Mouse (Mus musculus) spleen, embryonic (tissue): ENCODE data around the gene Kif3b.

Source experiments
- CTCF ChIA-PET: fragments of 350-600 bp; sonication (Branson Sonifier 250); formaldehyde crosslinking; loops from one replicate; lab custom pipeline; 2022; lab: Charles Lee

The Kif3b gene

DNA sequence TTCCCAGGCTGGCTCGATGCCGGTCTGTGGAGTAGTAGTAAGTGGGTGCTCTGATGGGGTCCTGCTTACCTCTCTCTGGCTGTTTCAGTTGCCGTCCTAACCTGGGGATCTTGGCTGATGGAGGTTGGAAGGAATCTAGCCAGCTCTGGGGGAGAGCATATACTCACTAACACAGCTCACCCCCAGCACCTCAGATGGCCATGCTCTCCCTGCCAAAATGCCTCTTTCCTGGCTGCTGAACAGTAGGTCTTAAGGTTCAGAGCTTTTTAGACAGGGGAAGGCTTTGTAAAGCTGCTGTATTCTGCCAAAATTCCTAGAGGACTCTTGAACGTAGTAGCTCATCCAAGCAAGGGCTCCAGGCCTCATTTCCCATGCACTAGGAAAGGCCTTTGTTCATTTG, 6.6 kb downstream of the Kif3b start:
- CTCF ChIA-PET: no interaction called here

DNA sequence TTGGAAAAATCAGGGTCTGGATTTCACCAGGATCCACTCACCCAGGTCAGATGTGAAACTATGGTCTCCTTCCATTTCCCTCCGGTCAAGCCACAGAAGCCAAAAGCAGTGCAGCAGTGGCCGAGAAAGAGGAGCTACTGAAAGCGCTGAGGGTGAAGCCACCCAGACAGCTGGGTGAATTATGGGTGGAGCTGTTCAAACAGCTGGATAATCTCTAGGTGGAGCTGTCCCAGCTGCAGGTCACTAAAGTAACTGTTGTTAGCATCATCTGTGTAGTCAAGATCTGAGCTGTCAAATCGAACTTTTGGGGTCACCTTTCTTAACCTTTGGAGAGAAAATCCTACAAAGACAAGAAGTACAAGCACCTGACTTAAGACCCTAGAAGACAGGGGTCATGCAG, 7.2 kb downstream of the Kif3b start:
- CTCF ChIA-PET: interaction anchor here (1.1 kb wide), 1 partner anchor 15 kb away, joined by 3 read pairs; no protein-coding TSS in a partner anchor

DNA sequence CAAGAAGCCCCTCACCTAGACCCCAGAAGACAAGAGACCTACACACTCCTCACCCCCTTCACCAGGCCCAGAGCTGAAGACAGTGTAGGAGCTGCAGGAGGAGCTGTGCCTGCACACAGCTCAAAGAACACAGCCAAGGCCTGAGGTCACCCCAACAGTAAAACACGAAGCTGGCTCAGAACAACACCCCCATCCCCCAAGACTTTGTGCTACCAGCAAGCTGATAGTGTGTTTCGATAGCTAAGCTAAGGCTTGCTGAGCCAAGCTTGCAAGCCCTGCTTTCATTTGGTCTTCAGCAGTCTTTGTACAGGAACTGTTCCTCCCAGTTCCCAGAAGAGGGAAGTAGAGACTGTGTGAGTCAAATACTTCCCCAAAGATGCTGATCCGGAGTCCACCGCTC, 7.7 kb downstream of the Kif3b start:
- CTCF ChIA-PET: interaction anchor here (1.1 kb wide), 1 partner anchor 16 kb away, joined by 3 read pairs; no protein-coding TSS in a partner anchor

DNA sequence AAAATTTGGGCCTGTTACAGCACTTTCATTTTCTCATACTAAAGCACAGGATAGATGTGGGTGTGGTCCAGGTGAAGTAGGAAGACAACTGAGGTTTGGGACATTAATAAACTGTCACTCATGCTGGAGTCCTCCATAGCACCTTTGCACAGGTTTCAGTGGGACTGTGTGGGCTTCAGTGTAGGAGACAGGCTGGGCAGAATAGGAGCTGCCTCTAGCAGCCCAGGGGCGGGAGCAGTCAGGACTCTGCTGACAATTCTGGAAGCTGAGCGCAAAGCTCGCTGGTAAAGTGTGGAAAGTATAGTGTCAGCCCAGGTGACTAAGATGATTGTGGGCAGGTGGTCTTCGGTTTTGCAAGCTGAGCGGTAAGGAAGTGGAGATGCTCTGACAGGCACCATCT, 9.9 kb downstream of the Kif3b start:
- CTCF ChIA-PET: no interaction called here

DNA sequence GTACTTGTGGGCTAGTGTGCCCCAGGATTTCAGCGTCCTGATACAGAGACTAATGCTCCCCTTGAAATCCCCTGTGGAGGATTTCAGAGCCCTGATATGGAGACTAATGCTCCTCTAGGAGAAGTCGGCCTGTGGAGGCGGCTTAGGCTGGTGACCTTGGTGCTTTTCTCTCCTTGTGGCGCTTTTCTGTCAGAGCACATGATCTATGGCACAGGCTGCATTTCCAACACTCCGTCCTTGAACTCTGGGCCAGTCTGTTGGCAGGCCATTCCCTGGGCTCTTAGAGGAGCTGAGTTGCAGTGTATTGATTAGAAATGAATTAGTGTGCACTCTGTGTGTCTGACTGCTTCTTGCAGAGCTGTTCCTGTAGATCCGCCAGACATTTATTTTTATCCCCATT, 14.0 kb downstream of the Kif3b start:
- CTCF ChIA-PET: no interaction called here

DNA sequence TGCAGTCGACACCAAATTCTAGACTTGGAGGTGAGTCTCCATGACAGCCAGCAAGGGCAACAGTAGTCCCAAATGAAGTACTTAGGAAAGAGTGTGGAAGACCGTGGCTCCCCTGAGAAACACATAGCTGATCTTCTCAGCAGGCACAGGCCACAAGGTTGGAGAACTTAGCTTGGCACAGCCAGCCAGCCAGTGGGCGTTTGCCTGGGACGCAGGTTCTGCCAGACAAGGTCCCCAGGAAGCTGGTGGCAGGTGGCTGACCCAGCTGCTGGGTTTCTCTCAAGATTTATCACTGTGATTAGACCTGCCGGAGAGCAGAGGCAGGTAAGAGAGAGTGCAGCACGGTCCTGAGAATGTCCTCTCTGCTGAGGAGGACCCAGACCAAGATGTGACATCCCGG, 17.4 kb downstream of the Kif3b start:
- CTCF ChIA-PET: interaction anchor here (0.7 kb wide), 1 partner anchor 68 kb away, joined by 6 read pairs; no protein-coding TSS in a partner anchor

DNA sequence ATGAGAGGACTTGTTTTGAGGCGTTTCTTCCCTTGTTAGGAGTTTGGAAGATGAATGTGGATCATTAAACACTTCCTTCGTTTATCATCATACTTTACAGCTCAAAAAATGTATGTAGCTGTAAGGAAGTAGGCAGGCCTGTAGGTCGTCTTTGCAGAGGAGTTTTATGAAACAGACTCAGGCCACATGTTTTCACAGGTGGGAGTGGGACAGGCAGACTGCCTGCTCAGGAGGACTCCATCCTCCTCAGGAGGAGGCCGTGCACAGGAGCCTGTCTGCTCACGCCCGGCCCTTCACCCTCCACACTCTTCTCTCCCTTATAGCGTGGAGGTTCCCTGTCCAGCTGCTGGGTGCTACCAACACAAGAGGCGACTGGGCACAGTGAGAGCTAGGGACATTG, 17.9 kb downstream of the Kif3b start:
- CTCF ChIA-PET: no interaction called here

DNA sequence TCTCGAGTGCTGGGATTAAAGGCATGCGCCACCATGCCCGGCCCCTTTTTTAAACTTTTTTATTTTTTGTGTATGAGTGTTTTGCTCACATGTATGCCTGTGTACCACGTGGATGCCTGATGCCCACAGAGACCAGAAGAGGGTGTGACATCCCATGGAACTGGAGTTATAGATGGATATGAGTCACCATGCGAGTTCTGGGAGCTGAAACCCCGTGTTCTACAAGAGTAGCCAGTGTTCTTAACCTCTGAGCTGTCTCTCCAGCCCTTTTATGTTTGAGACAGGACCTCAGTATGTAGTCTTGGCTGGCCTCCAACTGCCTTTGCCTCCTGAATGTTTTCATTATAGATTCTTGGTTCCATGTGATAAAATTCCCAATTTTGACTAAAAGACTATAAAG, 19.0 kb downstream of the Kif3b start:
- CTCF ChIA-PET: no interaction called here

DNA sequence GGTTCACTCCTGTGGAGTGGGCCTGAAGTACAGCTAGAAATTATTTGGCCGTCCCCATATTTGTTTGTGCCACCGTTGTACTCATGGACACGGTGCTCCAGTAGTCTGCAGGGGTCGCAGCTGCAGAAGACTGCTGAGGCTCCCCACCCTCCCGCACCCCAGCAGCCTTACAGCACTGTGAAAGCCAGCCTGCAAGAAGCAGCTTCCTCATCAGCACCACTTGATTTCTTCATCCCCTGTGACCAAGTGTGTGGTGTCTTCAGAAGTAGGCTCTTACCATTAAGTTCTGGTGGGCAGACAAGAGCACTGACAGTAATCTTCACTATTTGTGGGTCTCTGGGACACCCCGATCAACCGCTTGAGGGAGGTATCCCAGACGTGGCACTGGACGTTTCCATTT, 21.7 kb downstream of the Kif3b start:
- CTCF ChIA-PET: no interaction called here

DNA sequence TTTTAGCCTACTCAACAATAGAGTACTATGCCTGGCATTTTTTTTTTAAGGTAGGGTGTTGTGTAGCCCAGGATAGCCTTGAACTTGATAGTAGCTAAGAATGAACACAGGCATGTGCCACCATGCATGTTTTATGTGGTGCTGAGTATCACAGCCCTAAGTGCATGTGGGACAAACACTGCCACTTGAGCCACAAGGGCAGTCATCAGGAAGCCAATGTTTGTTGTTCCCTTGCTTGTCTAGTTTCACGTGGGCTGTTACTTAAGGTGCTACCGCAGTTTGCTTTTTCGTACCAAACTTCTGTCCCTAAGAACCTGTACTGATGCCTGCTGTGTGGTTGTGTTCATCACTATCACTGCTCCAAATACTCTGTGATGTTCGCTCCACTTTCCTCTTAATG, 27.2 kb downstream of the Kif3b start:
- CTCF ChIA-PET: no interaction called here

DNA sequence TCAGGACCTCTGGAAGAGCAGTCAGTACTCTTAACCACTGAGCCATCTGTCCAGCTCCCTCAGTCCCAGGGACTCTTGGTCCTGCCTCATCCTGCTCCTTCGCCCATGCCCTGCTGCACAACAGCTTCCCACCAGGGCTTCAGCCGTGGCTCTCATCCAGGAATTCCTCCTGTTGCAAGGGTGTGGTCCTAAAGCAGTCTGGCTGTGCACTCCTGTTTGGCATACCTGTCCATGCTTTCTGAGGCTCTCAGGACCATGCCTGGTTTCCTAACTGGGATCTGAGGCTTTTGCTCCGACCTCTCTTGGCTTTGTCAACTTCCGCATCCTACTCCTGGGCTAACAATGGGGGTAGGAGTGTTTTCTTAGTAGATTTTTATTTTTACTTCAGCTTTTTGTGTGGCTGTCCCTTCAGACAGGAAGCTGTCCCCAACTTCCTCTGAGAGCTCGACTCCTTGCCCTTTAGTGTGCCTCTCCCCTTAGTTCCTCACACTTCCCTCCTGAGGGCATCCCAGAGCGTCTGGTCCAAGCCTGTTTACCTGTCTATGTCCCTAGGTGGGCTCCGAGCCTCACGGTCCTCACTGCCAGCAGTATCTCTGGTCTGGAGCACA, 27.9 kb downstream of the Kif3b start:
- CTCF ChIA-PET: no interaction called here

DNA sequence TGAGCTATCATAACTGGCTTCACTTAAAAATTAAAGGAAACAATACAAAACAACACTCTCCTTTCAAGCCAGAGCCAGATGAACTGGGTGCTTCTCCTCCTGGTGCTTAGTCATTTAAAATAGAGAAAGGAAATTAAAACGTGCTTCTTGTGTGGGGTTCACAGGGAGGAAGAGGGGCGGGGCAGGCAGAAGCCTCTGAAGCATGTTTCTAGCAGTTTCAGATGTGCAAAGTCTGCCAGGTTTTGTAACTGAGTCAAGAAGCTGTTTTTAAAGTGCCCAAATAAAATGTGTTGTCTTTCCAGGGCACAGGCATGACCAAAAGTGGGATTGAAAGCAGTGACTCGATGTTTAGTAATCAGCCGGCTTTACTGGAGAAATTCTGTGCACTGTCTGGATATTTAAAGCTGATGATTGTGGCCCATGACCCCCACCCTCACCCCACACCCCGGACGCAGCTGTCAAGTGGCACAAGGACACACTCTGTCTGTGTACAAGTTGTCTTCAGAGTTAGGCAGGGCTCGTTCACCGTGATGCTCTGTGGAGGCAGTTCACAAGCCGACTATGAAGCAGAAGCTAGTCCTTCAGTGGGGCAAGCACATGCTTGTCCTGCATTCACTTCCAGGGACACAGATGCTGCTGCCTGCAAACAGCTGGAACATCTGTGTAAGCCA, 34.6 kb downstream of the Kif3b start:
- CTCF ChIA-PET: no interaction called here

DNA sequence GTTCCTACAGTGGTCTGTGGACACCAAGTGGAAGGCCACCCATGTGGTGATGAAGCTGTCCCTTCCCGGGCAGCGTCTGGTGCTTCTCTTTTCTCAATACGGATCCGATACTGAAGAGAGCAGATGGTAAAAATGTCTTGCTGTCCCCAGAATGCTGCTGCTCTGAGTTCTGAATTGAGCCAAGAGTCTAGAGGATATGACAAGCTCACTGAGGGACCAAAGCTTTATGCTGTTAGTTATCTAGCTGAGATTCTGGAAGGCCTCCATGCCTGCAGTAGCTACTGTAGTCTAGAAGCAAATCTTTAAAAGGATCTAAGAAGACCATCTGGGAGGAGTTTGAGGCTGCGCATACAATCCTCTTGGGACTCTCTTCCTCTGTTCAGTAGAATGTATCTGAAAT, 41.1 kb downstream of the Kif3b start:
- CTCF ChIA-PET: interaction anchor here (0.6 kb wide), 1 partner anchor 19 kb away, joined by 3 read pairs; no protein-coding TSS in a partner anchor

DNA sequence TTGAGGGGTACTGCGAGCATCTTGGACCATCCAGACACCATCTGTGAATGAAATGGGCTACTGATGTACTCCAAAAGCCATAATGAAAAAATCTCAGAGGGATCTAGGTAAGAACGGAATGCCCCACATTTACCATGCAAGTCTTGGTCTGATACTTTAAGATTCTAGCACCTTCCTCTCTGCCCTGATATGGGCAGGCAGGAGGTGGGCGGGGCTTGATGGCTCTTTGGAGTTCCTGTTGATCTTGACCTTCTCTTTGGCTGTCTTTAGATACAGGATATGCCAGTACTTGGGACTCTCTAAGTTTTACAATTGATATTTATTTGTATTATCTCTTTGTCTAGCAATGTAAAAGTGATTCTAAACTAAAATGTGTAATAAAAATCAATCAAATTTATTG, 41.8 kb downstream of the Kif3b start:
- CTCF ChIA-PET: interaction anchor here (0.6 kb wide), 1 partner anchor 19 kb away, joined by 3 read pairs; no protein-coding TSS in a partner anchor

DNA sequence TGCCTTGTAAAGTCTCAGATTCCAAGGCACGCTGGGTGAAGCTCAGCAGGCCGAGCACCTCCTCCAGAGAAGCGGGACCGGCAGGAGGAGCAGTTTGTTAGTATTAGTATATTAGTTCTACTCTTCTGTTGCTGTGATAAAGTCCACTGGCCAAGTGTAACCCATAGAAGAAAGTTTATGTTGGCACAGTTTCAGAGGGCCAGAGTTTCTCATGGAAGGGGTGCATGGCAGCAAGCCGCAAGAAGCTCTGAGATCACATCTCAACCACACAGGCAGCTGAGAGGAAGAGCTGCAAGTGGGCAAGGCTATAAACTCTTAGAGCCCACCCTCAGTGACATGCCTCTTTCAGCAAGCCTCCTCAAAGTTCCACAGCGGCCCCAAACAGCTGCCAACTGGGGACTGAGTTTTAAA, 42.6 kb downstream of the Kif3b start:
- CTCF ChIA-PET: no interaction called here

DNA sequence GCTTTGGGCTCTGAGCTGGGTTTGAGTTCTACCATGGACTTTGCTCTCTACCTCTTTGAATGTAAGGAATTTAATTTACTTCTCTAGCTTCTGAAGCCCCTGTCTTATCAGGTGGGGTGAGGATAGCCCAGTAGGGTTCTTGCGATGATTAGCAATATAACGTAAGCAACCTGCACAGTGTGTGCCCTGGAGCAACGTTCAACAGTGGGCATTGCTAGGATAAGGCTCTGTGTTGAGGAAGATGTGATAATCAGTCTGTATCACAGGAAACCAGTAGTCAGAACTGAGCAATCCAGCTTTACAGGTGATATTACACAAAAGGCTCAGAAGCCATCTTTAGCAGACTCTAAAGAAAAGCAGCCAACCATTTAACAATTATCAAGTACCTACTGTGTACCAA, 43.1 kb downstream of the Kif3b start:
- CTCF ChIA-PET: no interaction called here

DNA sequence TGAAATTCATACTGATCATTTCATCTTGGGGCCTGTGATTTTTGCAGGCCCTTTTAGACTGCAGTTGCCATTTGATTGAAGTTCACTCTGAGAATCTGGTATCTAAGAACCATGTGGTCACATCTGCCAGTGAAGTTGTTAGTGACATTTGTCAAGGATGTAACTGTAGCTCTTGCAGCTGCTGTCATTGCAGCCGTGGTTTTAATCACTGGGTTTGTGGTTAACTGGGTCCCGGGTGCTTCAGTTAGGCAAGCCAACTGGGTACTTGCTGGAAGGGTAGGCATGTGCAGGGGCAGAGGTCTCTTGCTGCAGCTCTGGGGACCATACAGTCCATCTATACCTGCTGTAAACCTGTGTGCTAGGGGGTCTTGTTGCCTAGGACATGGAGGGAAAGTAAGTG, 44.9 kb downstream of the Kif3b start:
- CTCF ChIA-PET: no interaction called here

DNA sequence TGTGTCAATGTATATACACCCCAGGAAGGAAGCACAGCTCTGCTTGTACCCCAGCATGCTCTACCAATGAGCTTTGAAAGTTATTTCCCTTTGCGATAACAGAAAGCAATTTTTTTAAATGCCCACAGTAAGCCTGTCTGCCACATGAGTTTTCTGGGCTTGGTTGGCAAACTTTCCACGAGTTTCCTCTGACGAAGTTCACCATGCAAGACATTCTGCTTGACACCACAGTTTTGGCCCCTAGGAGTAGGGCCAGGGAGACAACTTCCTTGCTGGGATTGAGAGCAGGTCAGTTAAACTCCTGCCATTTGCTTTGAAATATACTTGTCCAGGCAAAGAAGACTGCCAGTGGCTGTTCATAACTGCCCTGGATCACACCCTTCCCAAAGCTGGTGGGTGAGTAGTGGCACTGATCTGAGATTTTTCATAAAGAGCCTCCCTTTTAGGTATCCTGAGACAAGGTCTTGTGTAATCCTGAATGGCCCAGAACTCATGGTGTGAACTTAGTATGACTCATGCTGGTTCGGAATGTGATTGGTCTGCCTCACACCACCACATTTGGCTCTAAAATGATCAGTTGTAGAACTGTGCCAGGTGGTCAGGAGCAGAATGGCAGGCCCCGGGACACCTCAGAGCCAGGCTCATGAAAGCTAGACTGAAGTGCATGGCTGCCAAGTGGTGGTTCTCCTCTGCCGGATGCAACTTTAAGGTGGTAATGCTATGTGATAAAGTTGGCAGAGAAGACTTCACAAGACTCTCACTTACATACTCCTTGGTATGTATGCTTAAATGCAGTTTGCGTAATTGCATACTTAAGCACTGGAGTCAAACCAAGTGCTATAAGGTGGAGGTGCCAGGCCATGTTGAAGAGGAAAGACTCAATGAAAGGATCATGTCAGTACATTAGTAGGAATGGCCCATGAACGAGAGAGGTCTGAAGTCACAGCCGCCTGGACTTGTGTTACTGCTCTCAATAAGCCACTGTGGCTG, 47.4 kb downstream of the Kif3b start:
- CTCF ChIA-PET: interaction anchor here (0.5 kb wide), 1 partner anchor 289 kb away, joined by 6 read pairs; no protein-coding TSS in a partner anchor

DNA sequence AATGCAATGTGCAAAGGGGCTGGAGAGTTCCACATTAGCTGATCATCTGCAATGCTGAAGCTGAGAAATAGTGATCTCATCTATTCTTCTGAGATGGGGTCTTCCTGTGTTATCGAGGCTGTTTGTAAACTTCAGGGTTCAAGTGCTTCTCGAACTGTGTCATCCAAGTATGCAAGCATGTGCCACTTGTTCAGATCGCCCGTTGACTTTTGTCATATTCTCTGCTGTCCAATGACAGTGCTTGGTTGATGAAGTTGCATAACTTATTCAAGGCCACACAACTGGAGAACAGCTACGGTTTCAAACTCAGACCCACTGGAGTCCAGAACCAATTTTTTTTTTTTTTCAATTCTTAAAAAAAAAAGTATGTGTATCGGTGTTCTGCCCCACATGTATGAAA, 51.0 kb downstream of the Kif3b start:
- CTCF ChIA-PET: no interaction called here

DNA sequence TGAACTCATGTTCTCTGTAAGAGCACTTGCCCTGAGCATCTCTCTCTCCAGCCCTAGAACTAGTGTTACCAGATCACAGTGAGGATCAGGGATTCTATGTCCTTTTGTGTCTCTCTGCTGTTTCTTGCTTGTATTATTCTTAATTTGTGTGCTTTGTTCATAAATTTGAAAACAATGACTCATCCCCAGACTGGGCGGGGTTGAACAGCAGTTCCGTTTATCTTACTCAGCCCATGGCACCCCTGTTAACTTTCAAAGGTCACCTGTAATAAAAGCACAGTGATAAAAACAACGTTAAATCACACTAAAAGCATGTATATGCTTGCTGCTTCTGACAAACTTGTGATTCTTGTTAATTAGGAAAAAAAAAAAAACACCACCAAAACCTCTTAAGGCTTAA, 51.4 kb downstream of the Kif3b start:
- CTCF ChIA-PET: no interaction called here

DNA sequence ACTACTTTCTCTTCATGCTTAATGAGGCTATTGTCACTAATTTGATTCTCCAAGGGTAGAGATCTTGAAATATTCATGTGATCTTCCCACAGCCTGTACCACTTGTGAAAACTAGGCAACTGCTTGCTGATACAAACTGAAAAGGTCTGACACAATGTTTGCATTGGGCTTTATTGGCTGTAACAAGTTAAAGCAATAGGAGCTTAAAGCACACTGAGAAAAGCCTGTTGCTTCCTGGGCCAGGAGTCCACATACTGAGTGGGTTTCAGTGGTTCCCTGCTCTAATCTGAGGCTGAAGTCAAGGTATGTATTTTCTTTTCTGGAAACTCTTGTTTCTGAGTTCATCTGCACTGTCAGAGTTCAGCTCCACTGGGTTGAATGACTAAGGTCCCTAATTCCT, 52.0 kb downstream of the Kif3b start:
- CTCF ChIA-PET: no interaction called here

DNA sequence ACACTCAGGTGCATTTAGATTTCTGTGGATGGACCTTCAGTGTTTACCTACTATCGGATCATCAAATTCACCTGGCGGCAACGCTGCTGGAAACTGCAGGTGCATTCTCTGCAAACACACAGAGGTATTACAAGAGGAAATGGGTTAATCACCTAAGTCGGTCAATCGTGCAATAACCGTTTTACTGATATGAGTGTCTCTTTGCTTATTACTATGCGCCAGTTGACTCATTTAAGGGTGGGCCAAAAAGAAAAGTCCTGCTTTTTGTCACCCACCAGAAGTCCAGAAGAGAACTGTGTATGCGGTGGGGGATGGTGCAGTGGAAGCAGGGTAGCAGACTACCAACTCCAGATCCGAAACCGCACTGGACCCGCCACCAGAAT, 53.8 kb downstream of the Kif3b start:
- CTCF ChIA-PET: interaction anchor here (1.0 kb wide), 1 partner anchor 120 kb away, joined by 6 read pairs; the partner anchor contains the start of gene Tspyl3
